Mouse (Mus musculus): Measurements from ENCODE around the gene Gm9903.

DNA sequence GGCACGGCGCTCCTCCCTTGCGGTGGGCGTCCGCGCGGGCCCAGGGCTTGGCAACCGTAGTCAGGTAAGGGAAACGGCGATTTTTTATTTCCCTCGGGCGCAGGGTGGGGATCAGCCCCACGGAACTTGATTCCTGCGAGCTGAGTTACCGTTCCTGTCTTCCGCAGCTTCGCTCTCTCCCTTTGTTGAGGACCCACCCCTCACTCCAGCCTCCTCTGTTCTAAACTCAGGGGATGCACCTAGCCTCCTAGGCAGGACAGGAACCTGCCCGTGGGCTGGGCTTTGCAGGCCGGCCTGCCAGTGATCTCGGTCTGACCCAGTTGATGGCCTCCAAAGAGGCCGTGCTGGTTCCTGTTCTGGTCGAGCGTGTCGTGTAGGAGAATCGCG is 28.9 kb downstream of the Gm9903 start:
- TF ChIP-seq CTCF (IDR thresholded peaks at IDR 0.05; ENCODE audit: insufficient read depth, low read length) (no peak), POLR2A (IDR thresholded peaks at IDR 0.05; ENCODE audit: borderline replicate concordance, extremely low read depth, low read depth, low read length) (no peak)
